Mouse (Mus musculus) gastrocnemius, adult 8-10 months (tissue): Measurements from ENCODE around the gene Lrrc8b. TPM values are rescaled to one million over a fixed set of nuclear protein-coding genes. Genes with fewer than 3 reads are reported as not detected.
A peak's percentile ranks its signal among the peaks of the same experiment; 100 is the strongest.

ENCODE experiments used
- DNase-seq, 2 experiments: peaks; one replicate each; pipeline ENCODE4 v3.0.0; 2022; ENCODE audit warnings: low spot score in 2 of 2
- total RNA-seq, 4 experiments: library from RNA; stranded (reverse); gene quantifications; 2 replicates each; pipeline ENCODE4 v1.2.4; 2022

The Lrrc8b gene
- total RNA-seq, 4 experiments from 2014 or later = 0.91 to 1.7 (median 1.3) TPM

DNA sequence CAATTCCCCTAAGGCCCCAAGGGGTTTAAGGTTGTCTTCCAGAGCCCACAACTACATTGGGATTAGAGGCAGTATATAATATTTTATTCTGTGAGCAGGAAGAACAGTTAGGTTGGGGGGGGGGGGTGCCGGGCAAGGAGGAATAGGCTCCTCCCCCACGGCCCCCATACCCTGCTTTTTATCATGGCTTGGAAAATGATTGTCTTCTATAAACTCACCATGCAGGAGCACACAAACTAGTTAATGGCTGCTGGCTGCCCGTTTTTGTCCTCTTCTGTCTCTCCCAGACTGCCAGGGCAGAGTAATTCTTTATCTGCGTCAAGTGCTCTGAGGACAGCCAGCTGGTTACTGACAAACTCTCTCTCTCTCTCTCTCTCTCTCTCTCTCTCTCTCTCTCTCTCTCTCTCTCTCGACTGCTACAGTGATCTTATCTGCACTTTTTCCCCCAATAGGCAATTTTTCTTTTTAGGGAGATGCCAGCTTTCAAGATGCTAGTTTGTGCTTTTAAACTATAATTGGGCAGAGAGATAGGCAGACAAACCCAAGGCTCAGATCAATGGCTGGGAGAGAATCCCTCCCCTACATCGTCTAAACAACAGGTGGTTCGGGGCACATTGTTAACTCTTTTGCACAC is 102.5 kb downstream of the Lrrc8b start:
- DNase-seq = no peak

DNA sequence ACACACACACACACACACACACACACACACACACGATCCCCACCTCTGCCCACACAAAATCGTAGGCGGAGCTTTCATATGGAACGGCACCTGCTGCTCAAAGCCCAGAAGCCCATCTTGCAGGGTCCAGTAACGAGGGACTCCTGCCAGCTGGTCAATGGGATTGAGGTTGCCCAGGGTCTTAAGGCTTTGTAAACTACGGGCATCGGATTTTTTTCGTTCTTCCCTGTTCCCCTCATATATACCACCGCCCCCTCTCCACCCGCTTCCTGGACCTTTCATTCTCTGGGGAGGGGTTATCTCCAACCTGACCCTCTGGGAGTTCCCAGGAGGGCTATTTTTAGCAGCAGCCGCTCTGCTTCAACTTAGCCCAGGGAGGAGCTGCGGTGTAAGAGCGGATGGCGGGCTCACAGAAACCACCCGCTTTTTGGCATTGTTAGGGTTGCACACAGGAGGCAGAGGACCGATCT is 103.1 kb downstream of the Lrrc8b start:
- DNase-seq = no peak

DNA sequence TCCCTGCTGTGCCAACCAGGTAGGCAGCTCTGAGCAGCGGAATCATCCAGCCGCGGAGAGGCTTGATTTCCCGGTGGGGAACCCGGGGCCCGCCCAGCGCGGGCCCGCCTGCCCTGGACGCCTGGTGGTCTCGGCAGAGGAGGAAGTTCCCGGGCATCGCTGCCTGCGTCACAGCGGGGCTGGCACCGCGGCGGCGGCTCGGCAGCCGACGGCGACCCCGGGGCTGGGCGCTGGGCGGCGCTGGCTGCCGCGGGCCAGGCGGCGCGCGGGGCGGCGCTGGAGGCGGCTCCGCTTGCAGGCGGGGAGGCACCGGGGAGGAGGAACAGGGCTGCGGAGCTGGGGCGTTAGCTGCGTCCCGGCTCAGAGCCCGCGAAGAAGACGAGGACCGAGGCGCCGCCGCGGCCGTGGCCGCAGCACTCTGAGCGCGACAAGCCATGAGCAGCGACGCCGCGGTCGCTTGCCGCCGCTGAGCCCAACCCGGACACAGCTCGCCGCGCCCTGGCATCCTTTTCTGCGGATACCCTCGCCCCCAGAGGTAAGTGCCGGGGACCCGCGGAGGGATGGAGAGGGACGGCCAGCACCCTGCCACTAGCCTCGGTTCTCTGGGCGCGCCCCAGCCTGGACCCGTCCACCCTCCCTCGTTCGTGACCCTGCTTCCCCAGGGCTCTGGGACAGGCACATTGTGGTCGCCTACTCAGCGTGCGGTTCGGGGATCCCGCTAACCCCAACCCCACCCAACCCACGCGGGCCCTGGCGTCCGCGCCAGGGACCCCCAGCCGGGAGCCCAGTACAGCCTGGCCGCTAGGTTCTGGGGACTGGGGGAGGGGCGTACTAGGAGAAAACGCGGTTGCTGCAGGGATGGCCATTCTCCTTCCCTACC is 103.8 kb downstream of the Lrrc8b start, which contains the start of gene Lrrc8c:
Lrrc8c (plus strand) TSS at position 293 of the 880 bp plus-strand sequence.
- DNase-seq = peak; percentile 54 to 66

DNA sequence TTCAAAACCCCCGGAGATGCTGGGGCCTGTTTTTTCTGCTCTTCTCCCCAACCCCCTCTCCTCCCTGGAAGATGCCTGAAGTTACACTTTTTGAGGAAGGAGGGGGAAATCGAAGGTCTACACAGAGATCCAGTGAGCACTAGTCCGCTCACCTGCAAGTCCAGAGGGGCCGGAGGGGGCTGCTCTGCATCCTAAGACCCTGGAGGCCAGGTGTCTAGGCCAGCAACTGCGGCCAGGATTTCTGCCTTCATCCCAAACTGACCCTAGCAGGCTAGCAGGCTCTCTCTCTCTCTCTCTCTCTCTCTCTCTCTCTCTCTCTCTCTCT is 104.4 kb downstream of the Lrrc8b start:
- no peak for DNase-seq

DNA sequence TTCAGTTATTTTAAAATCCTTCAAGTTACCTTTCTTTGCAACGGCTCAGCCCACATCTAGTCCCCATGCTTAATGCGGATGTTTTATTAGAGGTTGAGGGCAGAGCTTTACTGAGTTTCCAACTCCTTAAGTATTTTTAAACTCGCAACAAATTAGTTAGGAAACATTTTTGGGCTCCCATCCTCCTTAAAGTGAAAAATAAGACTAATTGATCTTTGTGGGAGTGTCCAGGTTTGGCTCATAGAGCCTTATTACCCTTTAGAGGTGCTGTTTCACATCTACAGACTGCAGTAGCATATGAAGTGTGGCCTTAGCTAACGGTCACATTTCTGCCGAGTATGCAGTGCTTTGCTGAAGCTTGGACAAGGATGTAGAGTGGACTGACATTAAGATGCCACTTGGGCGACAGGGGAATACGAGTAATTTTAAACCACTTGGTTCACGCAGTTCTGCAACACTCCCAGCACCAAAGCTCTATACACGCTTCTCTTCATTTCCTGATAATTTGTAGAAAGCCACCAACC is 104.9 kb downstream of the Lrrc8b start:
- DNase-seq = no peak

DNA sequence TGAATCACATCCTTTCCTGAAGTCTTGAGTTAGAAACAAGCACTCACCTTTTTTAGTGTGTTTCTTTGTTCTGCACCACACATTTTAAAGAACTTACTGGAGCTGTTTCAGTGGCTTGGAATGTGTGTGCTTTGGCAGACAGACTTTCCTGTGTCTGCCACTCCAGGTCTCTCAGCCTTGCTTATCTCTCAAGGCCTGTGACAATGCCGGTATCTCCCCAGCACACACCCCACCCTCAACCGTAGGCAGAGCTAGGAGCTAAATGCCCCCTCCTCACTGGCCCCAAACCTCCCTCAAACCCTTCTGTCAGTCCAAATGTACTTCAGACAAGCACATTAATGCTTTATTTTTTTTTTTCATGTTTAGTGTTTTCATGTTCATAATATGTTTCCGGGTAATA is 107.9 kb downstream of the Lrrc8b start:
- DNase-seq = no peak

DNA sequence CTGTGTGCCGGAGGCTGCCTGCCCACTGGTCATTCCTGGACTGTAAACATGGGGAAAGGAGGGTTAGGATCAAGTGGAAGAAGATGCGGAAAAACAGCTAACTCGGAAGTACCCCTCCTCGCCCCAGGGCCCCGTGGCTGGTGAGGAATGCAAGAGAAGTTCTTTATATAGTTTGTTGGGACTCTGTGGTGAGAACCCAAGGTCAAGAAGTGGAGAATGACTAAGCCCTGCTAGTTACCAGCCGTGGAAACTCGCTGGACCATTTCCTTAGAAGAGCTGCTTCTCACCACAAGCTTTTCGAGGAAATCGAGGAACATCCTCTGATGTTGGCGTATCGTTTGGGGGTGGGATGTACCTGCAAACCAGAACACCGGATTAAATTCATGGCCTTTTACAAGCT is 109.4 kb downstream of the Lrrc8b start:
- no peak for DNase-seq

DNA sequence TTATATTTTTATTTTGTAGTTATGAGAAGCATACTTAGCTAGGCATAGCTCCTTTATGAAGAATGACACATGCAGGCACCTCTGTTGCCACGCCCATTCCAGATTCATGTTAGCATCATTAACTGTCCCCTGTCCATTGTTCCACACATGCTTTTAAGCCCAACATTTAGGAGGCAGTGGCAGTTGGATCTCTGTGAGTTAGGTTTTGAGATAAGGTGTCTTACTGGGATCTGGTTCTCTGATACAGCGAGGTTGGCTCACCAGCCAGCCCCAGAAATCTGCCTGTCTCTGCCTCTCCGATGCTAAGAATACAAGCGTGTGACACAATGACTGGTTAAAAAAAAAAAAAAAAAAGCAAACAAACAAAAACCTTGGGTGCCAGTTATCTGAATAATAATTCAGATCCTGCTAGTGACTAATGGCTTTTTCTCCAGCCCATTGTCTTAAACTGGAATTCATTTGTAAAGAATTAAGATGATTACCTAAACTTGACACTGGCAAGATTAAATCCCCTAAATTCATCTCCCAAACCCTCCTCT is 110.6 kb downstream of the Lrrc8b start:
- no peak for DNase-seq

DNA sequence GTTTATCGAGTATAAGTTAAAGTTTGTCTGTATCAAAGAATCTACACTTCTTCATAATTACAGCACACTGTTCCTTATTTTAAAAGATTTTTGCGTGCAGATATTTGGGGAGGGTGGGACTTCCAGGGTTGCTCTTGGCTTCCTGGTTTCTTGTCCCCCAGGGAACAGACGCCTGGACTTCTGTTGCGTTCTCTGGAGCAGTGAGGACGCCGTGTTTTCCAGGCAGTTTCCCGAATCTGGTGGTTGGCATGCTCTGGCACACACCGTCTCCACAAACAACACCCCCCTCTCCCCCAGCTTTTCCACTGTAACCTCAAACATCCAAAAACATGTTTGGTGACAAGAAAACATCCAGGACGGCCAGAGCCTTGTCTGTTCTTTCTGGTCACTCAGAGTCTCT is 111.2 kb downstream of the Lrrc8b start:
- no peak for DNase-seq

DNA sequence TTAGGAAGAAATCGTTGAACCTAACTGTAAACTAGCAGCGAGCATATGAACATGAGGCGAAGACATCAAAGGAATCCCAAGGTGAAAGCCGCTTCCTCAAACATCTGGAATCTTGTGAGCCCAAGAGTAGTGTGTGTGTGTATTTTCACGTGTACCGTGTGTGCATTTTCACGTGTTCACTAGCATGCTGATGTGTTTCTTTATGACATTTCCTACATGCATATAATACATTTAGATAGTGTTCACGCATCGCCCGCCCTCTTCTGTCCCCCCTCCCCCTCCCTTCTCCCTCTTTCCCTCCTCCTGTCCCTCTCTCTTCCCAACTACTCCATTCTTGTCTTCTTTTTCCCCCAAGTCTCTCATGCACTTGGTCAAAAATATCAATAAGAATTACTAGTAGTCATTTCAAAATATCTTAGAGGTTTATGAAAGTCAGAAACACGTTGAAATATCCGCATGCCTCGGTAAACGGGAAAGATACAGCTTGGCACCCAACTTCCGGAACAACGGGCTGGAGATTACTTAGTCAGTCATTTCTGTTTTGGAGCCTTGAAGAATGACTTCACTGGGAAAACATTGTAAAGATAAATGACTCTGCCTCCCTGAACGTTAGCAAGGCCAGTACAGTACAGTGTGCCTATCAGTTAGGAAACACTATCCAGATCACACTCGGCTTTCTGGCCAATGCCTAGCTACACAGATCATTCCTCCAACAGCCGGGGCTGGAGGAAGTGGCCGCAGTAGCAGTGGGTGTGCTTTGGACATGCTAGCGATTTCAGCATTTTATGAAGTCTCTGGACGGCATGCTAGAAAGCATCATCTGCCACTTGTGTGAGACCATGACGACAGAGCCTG is 112.1 kb downstream of the Lrrc8b start:
- DNase-seq = no peak

DNA sequence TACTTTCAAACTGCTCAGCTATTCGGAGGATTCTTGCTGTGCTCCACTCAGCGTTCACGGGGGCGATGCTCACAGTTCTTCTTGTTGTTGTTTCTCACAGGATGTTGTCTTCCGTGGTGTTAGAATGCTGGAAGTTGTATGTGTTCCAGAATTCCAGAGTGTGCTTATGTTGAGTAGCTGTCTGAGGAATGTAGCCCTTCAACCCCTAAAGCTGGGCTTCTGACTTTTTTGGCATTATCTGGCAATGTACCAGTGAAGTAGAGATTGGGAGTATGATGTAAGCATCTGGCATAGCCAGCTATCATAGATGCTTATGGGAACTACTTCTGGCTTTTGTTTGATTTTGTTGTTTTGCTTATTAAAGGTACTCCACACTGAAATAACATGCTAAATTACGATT is 115.0 kb downstream of the Lrrc8b start:
- no peak for DNase-seq

DNA sequence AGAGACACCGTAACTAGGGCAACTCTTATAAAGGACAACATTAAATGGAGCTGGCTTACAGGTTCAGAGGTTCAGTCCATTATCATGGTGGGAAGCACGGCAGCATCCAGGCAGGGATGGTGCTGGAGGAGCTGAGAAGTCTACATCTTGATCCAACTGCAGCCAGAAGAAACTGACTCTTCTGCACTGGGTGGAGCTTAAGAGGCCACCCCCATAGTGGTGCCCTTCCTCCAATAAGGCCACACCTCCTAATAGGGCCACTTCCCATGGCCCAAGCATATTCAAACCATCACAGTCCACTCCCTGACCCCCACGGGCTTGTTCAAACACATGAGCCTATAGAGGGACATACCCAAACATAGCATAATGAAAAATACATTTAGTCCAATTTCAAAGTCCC is 119.6 kb downstream of the Lrrc8b start:
- no peak for DNase-seq

DNA sequence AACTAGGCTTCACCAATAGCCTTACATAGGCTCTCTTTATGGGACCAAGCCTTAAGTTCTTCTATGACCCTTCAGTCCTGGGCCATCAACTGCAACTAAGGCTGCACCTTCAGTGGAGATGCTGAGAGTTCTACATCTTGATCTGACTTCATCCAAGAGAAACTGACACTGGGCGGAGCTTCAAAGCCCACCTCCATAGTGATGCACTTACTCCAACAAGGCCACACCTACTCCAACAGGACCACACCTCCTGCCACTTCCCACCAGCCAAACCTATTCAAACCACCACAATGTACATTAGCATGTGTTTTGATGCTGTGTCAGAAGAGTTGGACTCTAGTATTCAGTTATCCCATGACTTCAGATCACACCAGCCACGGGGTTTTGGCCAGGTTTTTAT is 120.6 kb downstream of the Lrrc8b start:
- DNase-seq = no peak

DNA sequence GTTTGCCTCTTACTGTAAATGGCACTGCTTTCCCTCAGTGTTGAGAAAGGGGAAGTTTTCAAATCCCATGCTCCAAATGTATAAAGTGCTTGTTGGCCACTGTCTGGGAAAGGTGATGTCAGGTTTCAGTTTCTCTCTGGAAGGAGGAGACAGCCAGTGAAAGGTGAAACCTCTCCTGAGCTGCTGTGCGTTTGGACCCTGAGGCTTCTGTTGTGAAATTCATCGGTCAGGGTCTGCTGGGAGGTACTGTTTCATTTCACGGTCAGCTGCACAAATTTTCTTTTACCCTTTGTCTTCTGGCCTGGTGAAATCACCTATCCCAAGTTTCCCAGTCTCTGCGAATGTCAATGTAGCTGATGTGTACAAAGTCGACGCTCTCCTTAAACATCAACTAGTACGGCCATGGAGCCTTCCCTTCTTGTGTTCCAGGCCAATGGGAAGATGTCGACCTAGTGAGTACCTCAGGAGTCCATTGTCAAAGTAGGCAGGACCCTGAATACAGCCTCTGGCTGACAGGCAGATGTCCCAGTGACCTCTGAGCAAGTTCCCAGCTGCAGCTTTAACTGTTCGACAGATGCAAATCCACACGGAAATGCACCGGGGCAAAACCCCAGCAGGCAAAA is 121.6 kb downstream of the Lrrc8b start:
- no peak for DNase-seq

Other genes starting within 250 kb of the Lrrc8b start
- gene Gbp10, start 176.2 kb upstream of the Lrrc8b start, total RNA-seq = 1 to 10 TPM; 1.3 to 2.4 (median 1.8) TPM
- 1 to 10 TPM in 1 of 4 experiments, under 1 TPM in 1, not detected in 2; 0.64 to 1.3 TPM for gene Gm43302, start 122.1 kb upstream of the Lrrc8b start, total RNA-seq
- 1 to 10 TPM; 4.6 to 7.9 (median 5.8) TPM for gene Gbp6, start 122.1 kb upstream of the Lrrc8b start, total RNA-seq
- 1 to 10 TPM; 4.7 to 8.1 (median 5.5) TPM for gene Lrrc8c, start 103.6 kb downstream of the Lrrc8b start, total RNA-seq